Mouse (Mus musculus): ENCODE measurements at regions not wholly inside any gene's neighbourhood (a gene's known extent, or its start where the extent isn't known, plus 50 kb on each side); places are given as distances from the start of the nearest gene placed in this dataset.

- DNase-seq (ENCODE audit: low spot score) = no peak
Measured at GRCm38 (mm10) chr14:28626951-28627350, 122.4 kb downstream of the Wnt5a start.

DNA sequence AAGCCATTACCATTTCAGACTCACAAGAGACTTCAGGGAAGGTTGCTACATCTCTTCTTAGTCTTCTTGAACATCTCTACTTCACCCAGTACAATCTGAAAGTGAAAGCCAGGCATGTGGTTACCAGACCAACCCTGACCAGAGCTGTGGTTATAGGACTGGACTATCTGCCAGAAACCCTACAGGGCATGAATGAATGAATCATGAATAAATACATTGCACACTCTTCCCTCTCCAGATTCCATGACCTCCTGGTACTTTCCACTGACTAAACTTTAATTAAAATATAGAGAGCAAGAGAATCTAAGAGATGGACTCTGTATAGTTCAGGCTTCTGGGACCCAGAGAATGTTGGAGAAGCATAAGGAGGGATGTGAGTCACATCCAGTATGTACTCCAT lies 130.6 kb downstream of the Wnt5a start:
- no peak for DNase-seq (ENCODE audit: low spot score)

DNA sequence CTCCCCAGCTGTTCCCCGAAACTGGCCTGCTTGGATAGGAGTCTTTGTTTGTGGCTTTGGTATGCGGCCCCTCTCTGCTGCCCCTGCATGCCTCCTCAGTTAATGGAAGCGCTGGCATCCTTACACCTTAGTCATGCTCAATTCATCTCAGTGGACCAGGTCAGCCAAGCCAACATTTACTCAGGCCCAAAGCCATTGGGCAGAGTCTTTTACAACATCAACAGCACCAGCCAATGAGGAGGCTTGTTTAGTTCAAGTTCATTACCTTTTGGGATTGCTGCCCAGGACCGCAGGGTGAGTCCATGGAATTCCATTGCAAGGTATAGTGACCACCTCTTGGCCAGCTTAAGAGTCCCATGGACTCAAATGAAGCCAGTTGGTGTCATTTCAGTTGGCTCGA lies 134.5 kb downstream of the Wnt5a start:
- no peak for DNase-seq (ENCODE audit: low spot score)

GRCm38 (mm10) chr14:28645807-28646206 lies 141.3 kb downstream of the Wnt5a start:
- no peak for DNase-seq (ENCODE audit: low spot score)

- DNase-seq (ENCODE audit: low spot score) = no peak
Measured at GRCm38 (mm10) chr14:28649411-28649810, 144.9 kb downstream of the Wnt5a start.

DNA sequence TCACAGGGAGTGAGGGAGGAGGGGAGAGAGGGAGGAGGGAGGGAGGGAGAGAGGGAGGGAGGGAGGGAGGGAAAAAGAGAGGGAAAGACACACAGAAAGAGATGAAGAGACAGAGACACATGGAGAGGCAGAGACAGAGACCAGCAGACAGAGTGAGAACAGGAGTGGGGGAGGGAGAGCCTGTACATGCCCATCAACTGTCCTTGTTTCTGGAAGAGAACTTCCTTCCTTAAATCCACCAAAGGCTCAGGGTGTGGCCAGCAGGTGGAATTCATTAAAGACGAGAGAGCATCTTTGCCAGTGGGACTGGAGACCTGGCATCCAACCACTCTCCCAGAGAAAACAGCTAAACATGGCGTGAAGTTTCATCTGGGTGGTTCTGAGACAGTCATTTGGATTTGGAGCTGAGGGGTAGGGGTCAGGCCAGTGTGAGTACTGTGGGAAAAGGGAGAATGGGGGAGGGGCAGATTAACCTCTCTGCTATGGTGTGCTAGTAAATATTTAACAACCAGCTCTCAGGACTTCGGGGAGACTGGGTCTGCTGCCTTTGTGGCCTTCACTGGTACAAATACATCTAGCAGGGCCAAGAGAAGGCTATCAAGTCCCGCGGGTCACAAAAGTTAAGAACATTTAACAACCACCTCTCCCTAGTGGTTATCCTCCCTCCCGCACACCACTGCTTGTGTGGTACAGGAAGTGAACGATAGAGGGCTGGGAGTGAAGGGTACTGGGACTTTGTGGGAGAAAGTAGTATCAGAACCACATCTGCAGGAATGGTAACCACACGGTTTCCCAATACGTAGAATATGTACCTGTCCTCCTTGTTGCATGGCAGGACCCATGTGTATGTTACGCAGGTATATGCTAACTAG lies 148.7 kb downstream of the Wnt5a start:
- no peak for DNase-seq (ENCODE audit: low spot score)

GRCm38 (mm10) chr14:28657216-28657615 lies 152.7 kb downstream of the Wnt5a start:
- DNase-seq (ENCODE audit: low spot score) = no peak

GRCm38 (mm10) chr14:28660872-28661588 lies 156.5 kb downstream of the Wnt5a start:
- no peak for DNase-seq (ENCODE audit: low spot score)

DNA sequence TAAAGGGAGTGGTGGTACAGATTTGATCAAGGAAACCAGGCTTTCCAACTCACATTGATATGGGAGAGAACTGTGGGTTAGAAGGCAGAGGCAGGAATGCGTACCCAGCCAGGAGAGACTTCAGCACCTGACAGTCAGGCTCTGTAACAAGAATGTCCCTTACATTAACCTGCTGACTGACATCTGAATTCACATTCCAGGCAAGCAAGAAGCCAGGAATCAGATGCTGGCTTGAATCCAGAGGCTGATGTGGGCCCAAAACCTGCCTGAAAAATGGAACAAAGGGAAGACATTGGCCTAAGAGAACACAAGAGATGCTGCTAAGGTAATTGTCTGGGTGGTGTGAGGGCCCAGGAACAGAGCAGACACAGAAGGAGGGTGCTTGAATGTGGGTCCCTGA lies 158.8 kb downstream of the Wnt5a start:
- no peak for DNase-seq (ENCODE audit: low spot score)

- DNase-seq (ENCODE audit: low spot score) = no peak
Measured at GRCm38 (mm10) chr14:28664121-28664520, 159.6 kb downstream of the Wnt5a start.

DNA sequence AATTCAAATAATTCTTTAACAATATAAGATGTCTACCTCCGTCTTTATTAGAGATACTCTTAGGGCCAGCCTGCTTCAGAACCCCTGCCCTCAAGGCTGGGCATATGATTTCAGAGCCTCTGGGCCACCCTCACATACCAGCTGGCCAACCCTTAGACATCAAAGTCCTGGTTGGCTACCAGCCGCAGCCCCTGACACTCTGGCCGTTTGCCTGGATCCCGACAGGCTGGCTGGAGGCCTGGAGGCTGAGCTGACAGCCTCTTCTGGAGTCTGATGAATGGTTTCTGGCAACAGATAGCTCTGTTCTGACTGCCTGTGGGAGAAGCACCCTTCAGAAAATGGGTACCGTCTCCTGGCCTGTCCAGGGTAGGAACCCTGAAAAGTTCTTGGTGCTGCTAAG lies 170.9 kb downstream of the Wnt5a start:
- DNase-seq (ENCODE audit: low spot score) = no peak

GRCm38 (mm10) chr14:28699780-28700179 lies 195.2 kb downstream of the Wnt5a start:
- no peak for DNase-seq (ENCODE audit: low spot score)

DNA sequence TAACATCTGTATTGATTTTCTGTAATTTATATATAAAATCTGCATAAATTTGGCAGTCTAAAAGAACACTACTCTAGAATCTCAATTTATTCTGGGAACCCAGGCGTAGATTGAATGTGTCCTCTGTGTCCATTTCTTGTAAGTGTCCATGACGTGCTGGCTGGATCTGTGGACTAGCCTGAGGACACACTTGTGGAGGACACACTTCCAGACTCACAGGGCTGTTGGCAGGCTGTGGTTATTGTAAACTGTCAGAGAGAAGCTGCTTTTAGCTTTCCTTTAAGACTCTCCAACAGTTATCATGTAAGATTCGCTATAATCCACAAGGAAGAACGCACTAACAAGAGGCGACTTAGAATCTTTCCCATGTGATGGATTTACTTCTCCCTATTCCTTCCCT lies 200.2 kb downstream of the Wnt5a start:
- DNase-seq (ENCODE audit: low spot score) = no peak

DNA sequence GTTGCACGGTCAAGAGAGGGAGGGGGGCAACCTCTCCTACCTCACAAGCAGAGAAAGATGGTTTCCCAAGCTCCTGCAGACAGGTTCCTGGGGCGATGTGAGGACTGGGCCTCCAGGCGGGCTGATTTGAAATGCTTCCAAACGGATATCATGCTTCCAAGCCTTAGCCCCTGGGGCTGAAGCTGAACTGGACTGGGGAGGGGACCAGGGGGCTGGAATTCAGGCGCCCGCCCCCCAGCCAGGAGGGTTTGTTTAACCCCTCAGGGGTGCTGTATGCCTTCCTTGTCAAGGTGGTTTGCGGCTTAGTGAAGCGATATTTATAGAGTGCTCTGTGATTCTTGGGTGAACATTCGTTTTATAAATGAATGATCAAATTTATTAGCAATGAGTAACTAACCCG lies 210.0 kb downstream of the Wnt5a start:
- no peak for DNase-seq (ENCODE audit: low spot score)

GRCm38 (mm10) chr14:28720545-28720944 lies 216.0 kb downstream of the Wnt5a start:
- DNase-seq (ENCODE audit: low spot score) = no peak

DNA sequence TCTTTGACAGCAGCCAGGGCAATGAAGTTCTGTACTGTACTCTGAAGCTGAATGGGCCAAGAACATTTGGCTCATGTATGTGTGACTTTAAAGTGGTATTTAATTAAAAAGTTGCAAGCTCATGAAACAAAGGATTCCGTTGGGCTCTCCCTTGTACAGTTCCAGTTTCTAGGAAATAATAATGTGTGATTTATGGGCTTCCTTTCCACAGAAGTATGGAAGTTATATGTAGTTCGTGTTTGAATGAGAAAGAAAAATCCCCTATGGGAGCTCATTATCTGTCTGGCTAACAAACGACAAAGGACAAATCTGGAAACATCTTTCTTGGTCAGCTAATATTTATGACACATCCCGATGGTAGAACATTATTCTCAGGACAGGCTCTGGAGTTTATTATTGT lies 221.1 kb downstream of the Wnt5a start:
- DNase-seq (ENCODE audit: low spot score) = no peak

DNA sequence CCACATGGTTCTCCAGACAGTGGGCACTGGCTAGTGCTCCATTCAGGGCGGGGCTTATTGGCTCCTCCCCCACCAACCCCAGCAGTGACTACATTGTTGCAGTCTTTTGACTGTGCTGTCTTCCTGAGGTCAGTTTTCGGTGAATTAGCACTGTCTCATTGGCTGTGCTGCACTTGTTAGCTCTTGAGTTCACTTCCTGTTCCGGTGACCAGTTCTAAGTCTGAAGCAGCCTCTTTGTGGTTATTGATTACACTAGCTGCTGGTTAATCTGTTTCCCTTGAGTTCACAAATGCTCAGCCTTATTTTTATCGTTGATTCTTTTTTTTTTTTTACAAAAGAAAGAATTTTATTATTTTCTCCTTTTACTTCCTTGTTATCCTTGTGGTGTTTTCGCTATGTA lies 228.9 kb downstream of the Wnt5a start:
- DNase-seq (ENCODE audit: low spot score) = no peak

GRCm38 (mm10) chr14:28735446-28735845 lies 230.9 kb downstream of the Wnt5a start:
- DNase-seq (ENCODE audit: low spot score) = no peak

DNA sequence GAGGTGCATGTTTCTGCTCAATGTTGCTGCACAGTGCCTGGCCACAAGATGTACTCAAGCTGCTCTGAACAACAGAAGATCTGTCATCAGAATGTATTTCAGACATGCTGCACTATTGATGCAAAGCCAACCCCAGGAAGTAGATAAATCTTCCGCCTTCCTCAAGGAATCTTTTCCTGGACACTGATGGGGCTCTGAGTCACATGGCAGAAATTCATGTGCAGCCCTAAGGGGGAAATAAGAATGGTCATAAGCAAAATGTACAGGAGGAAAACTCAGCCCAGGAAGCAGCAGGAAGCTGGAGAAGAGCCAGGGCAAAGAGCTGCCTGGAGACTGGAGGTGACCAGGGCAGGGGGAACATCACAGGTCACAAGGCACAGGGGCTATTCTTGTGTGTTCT lies 235.5 kb downstream of the Wnt5a start:
- no peak for DNase-seq (ENCODE audit: low spot score)

DNA sequence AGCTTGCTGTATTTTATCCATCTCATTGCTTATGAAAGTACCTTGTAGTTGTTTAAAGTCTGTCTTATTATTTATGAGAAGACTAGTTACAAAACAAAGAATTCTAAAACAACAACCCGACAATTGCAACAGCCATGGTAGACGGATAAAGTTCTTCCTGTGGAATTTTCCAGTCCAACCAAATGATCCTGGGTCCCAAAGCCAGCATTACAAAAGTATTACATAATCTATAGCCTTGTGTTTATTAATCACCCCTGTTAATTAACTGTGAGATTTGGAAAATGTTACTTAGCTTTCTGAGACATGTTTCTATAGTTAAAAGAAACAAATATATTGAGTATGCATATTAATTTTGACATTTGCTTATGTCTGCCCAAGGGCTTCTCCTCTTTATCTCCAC lies 236.9 kb downstream of the Wnt5a start:
- no peak for DNase-seq (ENCODE audit: low spot score)

DNA sequence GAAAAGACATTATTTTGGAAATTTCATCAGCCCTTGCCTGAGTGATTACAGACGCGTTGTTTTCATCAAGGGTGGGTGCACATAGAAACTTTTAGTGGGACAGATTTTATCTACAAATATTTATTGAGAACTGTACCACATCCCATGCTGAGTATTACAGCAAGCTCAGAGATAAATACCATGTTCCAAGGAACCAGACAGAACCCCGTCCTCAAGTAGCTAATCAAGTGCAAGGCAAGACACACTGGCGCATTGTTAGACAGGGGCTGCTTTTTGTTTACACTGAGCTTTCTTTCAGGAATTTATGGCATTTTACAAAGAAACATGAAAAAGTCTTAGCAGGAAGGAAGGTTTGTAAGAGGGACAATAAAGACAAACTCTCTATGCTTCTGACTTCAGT lies 239.1 kb downstream of the Wnt5a start:
- DNase-seq (ENCODE audit: low spot score) = no peak

GRCm38 (mm10) chr14:28750301-28750700 lies 245.8 kb downstream of the Wnt5a start:
- no peak for DNase-seq (ENCODE audit: low spot score)

- DNase-seq (ENCODE audit: low spot score) = no peak
Measured at GRCm38 (mm10) chr14:28765201-28765600, 252.8 kb upstream of the Lrtm1 start.

- no peak for DNase-seq (ENCODE audit: low spot score)
Measured at GRCm38 (mm10) chr14:28773068-28773467, 244.9 kb upstream of the Lrtm1 start.

Measured in MN1 (cell line).